Mouse (Mus musculus): ENCODE results near the gene 9930021J03Rik.
A peak's percentile ranks its signal among the peaks of the same experiment; 100 is the strongest.

The 9930021J03Rik gene

GRCm38 (mm10) chr19:29838636-29839135 is 32.9 kb upstream of the 9930021J03Rik start:
- Histone ChIP-seq H3K4me1 (replicated peaks; ENCODE audit: low read depth, low read length) (peaks cover 3% of the 10 kb centered on the region), H3K4me3 (replicated peaks; ENCODE audit: low read length) (no peak overlapping the region), H3K27me3 (ENCODE audit: insufficient read depth, low read length) (no peaks in the 10 kb centered on the region), H3K36me3 (ENCODE audit: insufficient read depth, low read length) (no peaks in the 10 kb centered on the region), H3K9me3 (ENCODE audit: low read length) (no peaks in the 10 kb centered on the region)
- TF ChIP-seq NANOG (IDR thresholded peaks at IDR 0.05; ENCODE audit: borderline replicate concordance, low read length) (no peak), CTCF (conservative IDR thresholded peaks at IDR 0.05; ENCODE audit: low read length) (no peak), POU5F1 (IDR thresholded peaks at IDR 0.05; ENCODE audit: borderline replicate concordance, low read length) (no peak)

- Histone ChIP-seq H3K4me3 (replicated peaks; ENCODE audit: low read length) (no peak overlapping the region), H3K36me3 (ENCODE audit: insufficient read depth, low read length) (no peaks in the 10 kb centered on the region), H3K27me3 (ENCODE audit: insufficient read depth, low read length) (no peaks in the 10 kb centered on the region), H3K4me1 (replicated peaks; ENCODE audit: low read depth, low read length) (no peaks in the 10 kb centered on the region), H3K9me3 (ENCODE audit: low read length) (no peaks in the 10 kb centered on the region)
- TF ChIP-seq CTCF (conservative IDR thresholded peaks at IDR 0.05; ENCODE audit: low read length) = no peak
- TF ChIP-seq NANOG (IDR thresholded peaks at IDR 0.05; ENCODE audit: borderline replicate concordance, low read length) = no peak
- no peak for TF ChIP-seq POU5F1 (IDR thresholded peaks at IDR 0.05; ENCODE audit: borderline replicate concordance, low read length)
These were observed 32.4 kb upstream of the 9930021J03Rik start for GRCm38 (mm10) chr19:29838171-29838570.

GRCm38 (mm10) chr19:29835364-29836034 is 29.7 kb upstream of the 9930021J03Rik start:
- Histone ChIP-seq H3K9me3 (ENCODE audit: low read length) (no peaks in the 10 kb centered on the region), H3K27me3 (ENCODE audit: insufficient read depth, low read length) (no peaks in the 10 kb centered on the region), H3K36me3 (ENCODE audit: insufficient read depth, low read length) (no peaks in the 10 kb centered on the region), H3K4me3 (replicated peaks; ENCODE audit: low read length) (no peak overlapping the region), H3K4me1 (replicated peaks; ENCODE audit: low read depth, low read length) (peaks cover 17% of the 10 kb centered on the region)
- TF ChIP-seq CTCF (conservative IDR thresholded peaks at IDR 0.05; ENCODE audit: low read length) (no peak), NANOG (IDR thresholded peaks at IDR 0.05; ENCODE audit: borderline replicate concordance, low read length) (no peak), POU5F1 (IDR thresholded peaks at IDR 0.05; ENCODE audit: borderline replicate concordance, low read length) (no peak)

GRCm38 (mm10) chr19:29830911-29831310 is 25.1 kb upstream of the 9930021J03Rik start:
- Histone ChIP-seq H3K4me1 (replicated peaks; ENCODE audit: low read depth, low read length) (peaks cover 22% of the 10 kb centered on the region), H3K4me3 (replicated peaks; ENCODE audit: low read length) (peak overlapping the region; percentile 62), H3K36me3 (ENCODE audit: insufficient read depth, low read length) (no peaks in the 10 kb centered on the region), H3K9me3 (ENCODE audit: low read length) (no peaks in the 10 kb centered on the region), H3K27me3 (ENCODE audit: insufficient read depth, low read length) (no peaks in the 10 kb centered on the region)
- TF ChIP-seq CTCF (conservative IDR thresholded peaks at IDR 0.05; ENCODE audit: low read length) (no peak), NANOG (IDR thresholded peaks at IDR 0.05; ENCODE audit: borderline replicate concordance, low read length) (no peak), POU5F1 (IDR thresholded peaks at IDR 0.05; ENCODE audit: borderline replicate concordance, low read length) (no peak)

GRCm38 (mm10) chr19:29828558-29828957 is 22.8 kb upstream of the 9930021J03Rik start:
- no peak for TF ChIP-seq CTCF (conservative IDR thresholded peaks at IDR 0.05; ENCODE audit: low read length)
- no peak for TF ChIP-seq NANOG (IDR thresholded peaks at IDR 0.05; ENCODE audit: borderline replicate concordance, low read length)
- no peak for TF ChIP-seq POU5F1 (IDR thresholded peaks at IDR 0.05; ENCODE audit: borderline replicate concordance, low read length)
- Histone ChIP-seq H3K4me3 (replicated peaks; ENCODE audit: low read length) (no peak overlapping the region), H3K27me3 (ENCODE audit: insufficient read depth, low read length) (no peaks in the 10 kb centered on the region), H3K36me3 (ENCODE audit: insufficient read depth, low read length) (no peaks in the 10 kb centered on the region), H3K9me3 (ENCODE audit: low read length) (no peaks in the 10 kb centered on the region), H3K4me1 (replicated peaks; ENCODE audit: low read depth, low read length) (peaks cover 25% of the 10 kb centered on the region)

GRCm38 (mm10) chr19:29826686-29827085 is 20.9 kb upstream of the 9930021J03Rik start:
- no peak overlapping the region for H3K4me3 ChIP-seq (replicated peaks; ENCODE audit: low read length)
- H3K36me3 ChIP-seq (ENCODE audit: insufficient read depth, low read length) = no peaks in the 10 kb centered on the region
- no peaks in the 10 kb centered on the region for H3K9me3 ChIP-seq (ENCODE audit: low read length)
- no peaks in the 10 kb centered on the region for H3K27me3 ChIP-seq (ENCODE audit: insufficient read depth, low read length)
- peaks cover 20% of the 10 kb centered on the region for H3K4me1 ChIP-seq (replicated peaks; ENCODE audit: low read depth, low read length)
- TF ChIP-seq POU5F1 (IDR thresholded peaks at IDR 0.05; ENCODE audit: borderline replicate concordance, low read length) (no peak), NANOG (IDR thresholded peaks at IDR 0.05; ENCODE audit: borderline replicate concordance, low read length) (no peak), CTCF (conservative IDR thresholded peaks at IDR 0.05; ENCODE audit: low read length) (peak; percentile 15; the same call in 1 of the 2 replicates)

GRCm38 (mm10) chr19:29825003-29825402 is 19.2 kb upstream of the 9930021J03Rik start:
- Histone ChIP-seq H3K27me3 (ENCODE audit: insufficient read depth, low read length) (no peaks in the 10 kb centered on the region), H3K4me1 (replicated peaks; ENCODE audit: low read depth, low read length) (peaks cover 4% of the 10 kb centered on the region; the same call in 1 of the 2 replicates), H3K36me3 (ENCODE audit: insufficient read depth, low read length) (no peaks in the 10 kb centered on the region), H3K9me3 (ENCODE audit: low read length) (no peaks in the 10 kb centered on the region), H3K4me3 (replicated peaks; ENCODE audit: low read length) (no peak overlapping the region)
- TF ChIP-seq CTCF (conservative IDR thresholded peaks at IDR 0.05; ENCODE audit: low read length) (no peak), NANOG (IDR thresholded peaks at IDR 0.05; ENCODE audit: borderline replicate concordance, low read length) (no peak), POU5F1 (IDR thresholded peaks at IDR 0.05; ENCODE audit: borderline replicate concordance, low read length) (no peak)

- Histone ChIP-seq H3K9me3 (ENCODE audit: low read length) (no peaks in the 10 kb centered on the region), H3K36me3 (ENCODE audit: insufficient read depth, low read length) (no peaks in the 10 kb centered on the region), H3K4me1 (replicated peaks; ENCODE audit: low read depth, low read length) (0 out of 2 replicates have a peak, but pooled peaks cover 4% of the 10 kb centered on the region), H3K4me3 (replicated peaks; ENCODE audit: low read length) (no peak overlapping the region), H3K27me3 (ENCODE audit: insufficient read depth, low read length) (no peaks in the 10 kb centered on the region)
- TF ChIP-seq POU5F1 (IDR thresholded peaks at IDR 0.05; ENCODE audit: borderline replicate concordance, low read length) (no peak), CTCF (conservative IDR thresholded peaks at IDR 0.05; ENCODE audit: low read length) (peak; percentile 74), NANOG (IDR thresholded peaks at IDR 0.05; ENCODE audit: borderline replicate concordance, low read length) (no peak)
These were observed 18.4 kb upstream of the 9930021J03Rik start for GRCm38 (mm10) chr19:29824034-29824700.
